Comparison of ENCODE assay signal across 9 mouse cellular contexts in the genomic region with DNA sequence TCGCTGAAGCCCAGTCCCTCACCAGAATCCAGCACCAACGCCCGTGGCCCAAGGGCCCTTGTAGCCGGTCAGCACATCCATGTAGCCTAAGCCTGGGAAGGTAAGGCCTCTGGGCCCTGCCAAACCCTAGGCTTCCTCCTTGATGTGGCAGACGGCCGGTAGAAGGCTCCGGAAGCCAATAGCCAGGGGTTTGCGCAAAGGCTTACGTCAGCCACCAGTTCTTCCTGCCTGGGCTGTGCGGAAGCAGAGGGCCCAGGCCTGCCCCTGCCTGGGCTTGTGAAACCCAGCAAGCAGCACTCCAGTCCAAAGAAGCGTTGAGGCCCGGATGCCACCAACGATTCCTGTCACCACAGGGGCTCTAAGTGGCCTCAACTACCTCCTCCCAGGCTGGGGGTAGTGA. TPM values are rescaled to one million over a fixed set of nuclear protein-coding genes. Genes with fewer than 3 reads are reported as not detected.
DNase-seq lines count a peak whose midpoint lies in the region; ATAC-seq and TF ChIP-seq lines count a peak whose summit lies in the region.
"Had no signal": no experiment of that assay in that cellular context is flagged by ENCODE, and none has a peak within 500 bp of the region (broad histone marks: within the 10 kb centered on the region; RNA-seq: fewer than 3 reads in every experiment).

No protein-coding gene starts in this region.

- no peak overlapping the region for H3ac ChIP-seq in myocyte (ENCODE audit: control insufficient read depth, insufficient read length)

- peak; percentile 97 for ATAC-seq in inflammation-experienced regulatory T-cells, adult 6 months
- no peak for ATAC-seq in erythroblast, adult 5-6 weeks (replicated peaks; ENCODE audit: low FRiP score, poor library complexity, severe bottlenecking)
- ATAC-seq: Patski had no signal

- peak; percentile 98 for DNase-seq in heart, adult 11 months
- DNase-seq in heart, postnatal 4 days, result no peak
- DNase-seq in T-cell, adult 2 months (ENCODE audit: low spot score), result peak; percentile 93
- no peak for DNase-seq in left cerebral cortex, postnatal 36 days (ENCODE audit: low spot score in 2 of 2)
- no peak for DNase-seq in adrenal gland, postnatal 4 days (ENCODE audit: low spot score in 2 of 2)

- intact Hi-C loops in left cerebral cortex, postnatal 36 days (cut with DNase I), result no loop called here

- H3K36me3 ChIP-seq in myocyte (ENCODE audit: control insufficient read depth, insufficient read depth), result peaks cover 4% of the 10 kb centered on the region

- H3K4me3 ChIP-seq in myocyte, result no peak overlapping the region

- H3K27me3 ChIP-seq in myocyte (ENCODE audit: control insufficient read depth, insufficient read depth, insufficient read length), result no peaks in the 10 kb centered on the region
- H3K27me3 ChIP-seq: Patski had no signal

- TF ChIP-seq POLR2A in myocyte (IDR thresholded peaks at IDR 0.05; ENCODE audit: insufficient read length, low read depth), result no peak

- peak overlapping the region; percentile 36 for H3K4me2 ChIP-seq in myocyte (ENCODE audit: low read depth)

- peaks cover 89% of the 10 kb centered on the region for H3K79me2 ChIP-seq in myocyte (ENCODE audit: control insufficient read depth, insufficient read depth)

TF ChIP-seq in myocyte, 11 proteins besides CTCF, POLR2A, EP300 and RAD21:
- TF ChIP-seq SRF (IDR thresholded peaks at IDR 0.05; ENCODE audit: control insufficient read depth, insufficient read length, low read depth) (no peak), REST (IDR thresholded peaks at IDR 0.05; ENCODE audit: insufficient read depth, insufficient read length) (no peak)

RNA-seq across cellular contexts. Expression of a gene that starts 22.9 kb away (rescaled TPM):
- 100 to 1,000 TPM; 113 TPM for total RNA-seq in heart, postnatal 4 days (2021)
- polyA plus RNA-seq in inflammation-experienced regulatory T-cells, adult 6 months (2017; shearing (Covaris generic)), result 1 to 10 TPM; 1.6 to 4.4 (median 2.9) TPM
- 26.2 TPM for polyA plus RNA-seq in myocyte (2012; fragmentation: generic; extraction: Trizol)
- 100 to 1,000 TPM; 117 to 147 TPM for total RNA-seq in left cerebral cortex, postnatal 36 days (2021)
- 5.4 and 7.9 TPM in 2 replicates for total RNA-seq in erythroblast, adult 5-6 weeks (2015; ENCODE audit: low replicate concordance)
- 5.0 and 6.0 TPM in 2 replicates for total RNA-seq in erythroblast, adult 5-6 weeks (2017; ENCODE audit: low replicate concordance)
- 100 to 1,000 TPM; 149 to 153 TPM for total RNA-seq in adrenal gland, postnatal 4 days (2021)

Comparison
In these comparisons a context has a peak if more than half of its experiments do, and no peak if none do; other contexts are left out.
1. DNase-seq: peak in heart, adult 11 months (single experiment) and T-cell, adult 2 months (single experiment); none in heart, postnatal 4 days (single experiment), left cerebral cortex, postnatal 36 days (0 of 2) and adrenal gland, postnatal 4 days (0 of 2).
2. RNA of a gene that starts 22.9 kb away (total RNA-seq): 149 to 153 TPM in adrenal gland, postnatal 4 days, 117 to 147 TPM in left cerebral cortex, postnatal 36 days and 113 TPM in heart, postnatal 4 days; 5.0 to 7.9 TPM in erythroblast, adult 5-6 weeks; every median in the first group is over 10 times any median in the second.